Mouse (Mus musculus): Measurements from ENCODE around the gene Ms4a8a. TPM values are rescaled to one million over a fixed set of nuclear protein-coding genes. Genes with fewer than 3 reads are reported as not detected.
A peak's percentile ranks its signal among the peaks of the same experiment; 100 is the strongest.
"Not testable (repeated sequence)": the region's sequence is repeated elsewhere in the genome, so short reads cannot be mapped to it uniquely, and the experiment has no call there.

Ms4a8a gene
- under 1 TPM; 0.71 to 0.78 TPM for total RNA-seq (2021)
- long read RNA-seq, experiment 1 = 0 reads
- long read RNA-seq, experiment 2 = 0 reads

DNA sequence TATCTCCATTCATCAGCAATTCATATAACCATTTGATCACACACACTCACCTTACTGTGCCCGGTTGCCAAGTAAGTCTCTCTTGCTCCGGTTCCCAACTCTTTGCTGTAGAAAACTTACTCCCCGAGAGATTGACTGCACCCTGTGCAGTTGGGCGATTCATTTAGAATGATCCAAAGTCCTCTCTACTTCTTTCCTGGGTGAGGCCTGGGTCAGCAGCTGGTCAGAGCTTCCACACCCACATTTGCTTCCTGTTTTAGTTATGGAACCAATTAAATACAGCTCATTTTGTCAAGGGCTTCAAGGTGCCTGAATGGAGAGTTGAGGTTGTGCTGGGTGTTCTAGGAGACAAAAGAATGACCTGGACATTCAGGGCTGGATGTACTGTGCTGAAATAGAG is at the start of gene Ms4a8a:
Gene Ms4a8a, minus strand, starts transcription at position 169 of the 400 bp plus-strand sequence.
- DNase-seq = no peak
- intact Hi-C loops (cut with DNase I; ENCODE audit: low total_unique reads) = no loop called here

DNA sequence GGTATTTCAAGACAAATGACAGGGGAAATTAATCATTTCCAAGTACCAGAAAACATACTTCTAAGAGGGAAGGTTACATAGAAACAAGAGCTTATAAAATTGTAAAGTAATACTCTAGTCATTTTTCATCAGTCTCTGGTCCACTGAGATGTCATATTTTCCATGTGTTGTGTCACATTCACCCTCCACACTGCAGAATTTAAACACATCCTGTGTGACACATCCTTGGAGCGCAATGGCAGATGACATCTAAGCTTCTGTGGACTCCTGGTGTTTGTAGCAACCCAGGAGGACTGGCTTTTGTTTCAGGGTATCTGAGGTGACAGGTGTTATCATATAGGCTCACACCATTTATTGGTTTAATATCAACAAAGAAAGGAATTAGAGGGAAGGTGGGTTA is 48.8 kb upstream of the Ms4a8a start:
- DNase-seq = no peak
- intact Hi-C loops (cut with DNase I; ENCODE audit: low total_unique reads) = no loop called here

DNA sequence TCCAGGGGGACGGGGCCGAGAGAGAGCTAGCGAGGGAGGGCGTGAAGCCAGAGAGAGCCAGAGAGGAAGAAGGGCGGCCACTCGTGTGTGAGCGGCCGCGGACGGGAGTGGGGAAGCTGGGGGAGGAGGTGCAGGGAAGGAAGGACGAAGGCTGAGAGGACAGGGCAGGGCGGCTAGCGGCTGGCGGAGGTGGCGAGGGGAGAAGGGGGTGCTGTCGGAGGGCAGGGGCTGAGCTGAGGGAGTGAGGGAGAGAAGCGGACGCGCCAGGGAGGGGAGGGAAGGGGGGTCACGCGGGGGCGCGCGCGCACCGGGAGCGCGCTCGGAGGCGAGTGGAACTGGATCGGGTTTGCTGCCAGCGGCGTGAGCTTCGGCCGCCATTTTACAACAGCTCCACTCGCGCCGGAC is 40.1 kb upstream of the Ms4a8a start:
- intact Hi-C loops (cut with DNase I; ENCODE audit: low total_unique reads) = not testable (repeated sequence)
- DNase-seq = peak; percentile 8

DNA sequence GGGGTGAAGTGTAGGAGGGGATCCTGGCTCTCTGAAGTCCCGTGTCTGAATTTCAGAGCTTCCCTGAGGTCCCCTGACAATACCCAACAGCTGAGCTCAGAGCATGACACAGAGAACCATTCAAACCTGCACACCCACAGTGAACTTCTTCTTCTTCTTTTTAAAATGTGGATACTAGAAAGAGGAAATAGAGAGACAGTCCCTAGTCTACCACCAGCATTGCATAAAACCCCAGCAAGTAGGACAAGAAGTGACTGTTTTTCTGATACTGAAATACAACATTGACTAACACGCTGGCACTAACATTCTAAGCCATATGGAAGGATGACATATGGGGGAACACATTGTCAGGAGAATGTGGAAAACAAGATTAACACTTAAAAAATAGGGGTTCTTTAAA is 38.4 kb upstream of the Ms4a8a start:
- DNase-seq = no peak
- intact Hi-C loops (cut with DNase I; ENCODE audit: low total_unique reads) = no loop called here

DNA sequence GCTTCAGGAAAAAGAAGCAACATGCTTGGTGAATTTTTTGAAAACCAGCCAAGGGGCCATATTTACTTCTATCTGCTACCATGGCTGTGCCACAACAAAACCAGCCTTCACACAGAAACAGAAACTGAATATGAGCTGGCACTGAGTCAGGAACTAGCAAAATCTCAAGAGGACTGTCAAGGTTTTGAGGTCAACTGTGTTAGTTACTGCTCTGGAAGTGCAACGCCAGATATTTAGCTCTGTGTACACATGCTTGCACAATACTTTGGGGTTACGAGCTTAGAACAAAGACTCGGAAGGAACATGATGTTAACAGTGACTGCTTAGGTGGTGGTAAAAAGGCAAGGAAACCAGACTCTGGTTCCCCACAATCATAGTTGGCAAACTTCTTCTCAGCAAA is 26.8 kb upstream of the Ms4a8a start:
- no peak for DNase-seq
- intact Hi-C loops (cut with DNase I; ENCODE audit: low total_unique reads) = no loop called here

DNA sequence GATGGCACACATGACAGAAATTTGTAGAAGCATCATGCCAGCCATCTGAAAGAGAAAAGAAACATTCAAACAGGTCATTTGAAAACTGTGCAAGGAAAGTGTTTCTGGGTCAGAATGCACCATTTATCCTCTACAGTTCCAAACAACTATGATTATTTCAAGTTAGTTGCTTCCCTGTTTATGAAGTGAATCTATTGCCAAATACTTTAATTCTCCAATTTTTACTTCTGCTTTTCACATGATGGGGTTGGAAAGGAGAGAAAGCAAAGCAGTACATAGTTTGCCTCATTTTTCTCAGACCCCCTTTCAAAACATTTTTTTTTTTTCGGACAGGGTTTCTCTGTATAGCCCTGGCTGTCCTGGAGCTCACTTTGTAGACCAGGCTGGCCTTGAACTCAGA is 21.0 kb upstream of the Ms4a8a start:
- no peak for DNase-seq
- intact Hi-C loops (cut with DNase I; ENCODE audit: low total_unique reads) = no loop called here

DNA sequence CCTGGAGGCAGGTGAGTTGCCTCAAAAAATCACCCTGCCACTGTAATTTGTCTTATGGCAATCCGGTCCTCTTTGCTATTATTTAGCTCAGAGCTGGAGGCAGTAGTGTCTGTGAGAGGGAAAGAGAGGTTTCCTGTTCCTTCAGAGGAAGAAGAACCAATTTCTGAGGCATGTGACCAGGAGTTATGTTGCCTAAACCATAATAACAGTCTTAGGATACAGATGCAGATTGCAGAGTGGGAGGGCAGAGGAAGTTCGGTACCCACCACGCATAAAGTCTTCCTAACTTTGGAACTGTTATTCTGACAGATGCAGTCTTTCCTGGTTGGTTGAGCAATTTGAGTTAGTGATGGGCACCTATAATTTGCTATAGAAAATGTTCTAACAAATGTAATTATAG is 17.5 kb upstream of the Ms4a8a start:
- intact Hi-C loops (cut with DNase I; ENCODE audit: low total_unique reads) = no loop called here
- DNase-seq = no peak

DNA sequence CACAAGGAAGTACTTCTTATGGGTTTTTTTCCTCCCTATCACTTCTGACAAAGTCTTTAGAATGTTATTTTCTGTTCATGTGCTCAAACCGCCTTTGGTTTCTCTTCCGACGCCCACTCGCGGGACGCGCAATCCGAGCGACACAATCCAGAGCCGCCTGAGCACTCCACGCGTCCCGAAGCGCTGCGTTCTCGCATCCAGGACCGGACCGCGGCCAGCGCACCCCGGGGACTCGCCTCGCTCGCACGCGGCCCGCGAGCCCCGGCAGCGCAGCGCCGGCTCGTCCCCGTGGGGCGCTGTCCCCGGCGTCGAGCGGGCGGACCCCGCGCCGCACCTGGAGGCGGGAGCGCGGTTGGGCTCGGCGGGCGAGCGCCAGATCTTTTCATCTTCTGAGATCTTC is 11.2 kb upstream of the Ms4a8a start:
- DNase-seq; intact Hi-C loops (cut with DNase I; ENCODE audit: low total_unique reads): not testable (repeated sequence)

DNA sequence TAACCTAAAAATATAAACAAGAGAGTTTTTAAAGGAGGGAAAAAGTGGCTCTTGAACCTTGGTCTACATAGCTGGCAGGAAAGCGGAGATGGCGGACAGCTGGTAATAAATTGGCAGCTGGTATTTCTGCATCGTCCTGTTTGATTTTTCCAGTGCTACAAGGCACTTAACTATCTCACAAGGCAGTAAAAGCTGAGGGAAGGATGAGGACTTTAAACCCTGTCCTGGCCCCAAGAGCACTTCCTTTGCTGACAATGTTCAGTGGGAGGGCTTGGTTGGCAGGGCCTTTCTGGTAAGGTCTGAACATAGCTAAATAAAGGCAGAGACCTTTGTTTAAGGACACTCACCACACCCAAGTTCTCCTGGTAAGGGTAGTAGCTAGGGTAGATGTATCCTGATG is 10.5 kb downstream of the Ms4a8a start:
- intact Hi-C loops (cut with DNase I; ENCODE audit: low total_unique reads) = no loop called here
- DNase-seq = no peak

DNA sequence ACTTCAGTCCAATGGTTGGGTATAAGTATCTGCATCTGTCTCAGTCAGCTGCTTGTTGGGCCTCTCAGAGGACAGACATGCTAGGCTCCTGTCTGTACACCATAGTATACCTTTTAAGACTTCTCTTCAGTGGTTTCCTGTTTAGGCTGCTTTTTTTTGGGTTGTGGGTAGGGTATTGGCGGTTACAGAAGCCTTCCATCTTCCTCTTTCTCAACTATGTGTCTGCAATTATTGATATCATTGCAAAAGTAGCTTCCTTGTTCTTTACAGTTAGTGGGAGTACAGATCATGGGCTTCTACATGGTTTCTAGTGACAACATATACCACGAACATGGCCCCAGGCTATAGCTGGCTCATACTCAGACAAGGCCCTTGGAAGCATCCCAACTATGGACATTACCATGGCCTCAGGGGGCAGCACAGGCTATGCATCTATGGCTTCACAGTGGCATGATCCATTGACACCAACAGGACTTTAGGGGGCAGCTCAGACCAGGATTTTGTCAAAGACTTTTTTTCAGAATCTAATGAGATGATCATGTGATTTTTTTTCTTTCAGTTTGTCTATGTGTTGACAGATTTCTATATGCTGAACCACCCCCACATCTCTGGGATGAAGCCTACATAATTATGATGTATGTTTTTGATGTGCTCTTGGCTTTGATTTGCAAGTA is 15.6 kb downstream of the Ms4a8a start:
- DNase-seq = no peak
- intact Hi-C loops (cut with DNase I; ENCODE audit: low total_unique reads) = no loop called here

DNA sequence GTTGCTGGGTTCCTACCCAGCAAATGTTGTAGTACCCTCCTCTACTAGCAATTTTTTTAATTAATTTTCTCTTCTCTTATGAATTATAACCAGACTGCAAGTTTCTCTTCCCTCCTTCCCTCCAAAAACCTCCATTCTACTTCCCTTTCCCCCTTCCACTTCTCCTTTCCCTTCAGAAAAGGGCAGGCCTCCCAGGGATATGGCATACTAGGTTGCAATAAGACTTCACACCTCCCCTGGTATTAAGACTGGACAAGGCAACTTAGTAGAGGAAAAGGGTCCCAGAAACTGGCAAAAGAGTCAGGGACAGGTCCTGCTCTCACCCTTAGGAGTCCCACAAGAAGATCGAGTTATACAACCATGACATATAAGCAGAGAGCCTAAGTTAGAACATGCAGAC is 20.0 kb downstream of the Ms4a8a start:
- DNase-seq = no peak
- intact Hi-C loops (cut with DNase I; ENCODE audit: low total_unique reads) = no loop called here

DNA sequence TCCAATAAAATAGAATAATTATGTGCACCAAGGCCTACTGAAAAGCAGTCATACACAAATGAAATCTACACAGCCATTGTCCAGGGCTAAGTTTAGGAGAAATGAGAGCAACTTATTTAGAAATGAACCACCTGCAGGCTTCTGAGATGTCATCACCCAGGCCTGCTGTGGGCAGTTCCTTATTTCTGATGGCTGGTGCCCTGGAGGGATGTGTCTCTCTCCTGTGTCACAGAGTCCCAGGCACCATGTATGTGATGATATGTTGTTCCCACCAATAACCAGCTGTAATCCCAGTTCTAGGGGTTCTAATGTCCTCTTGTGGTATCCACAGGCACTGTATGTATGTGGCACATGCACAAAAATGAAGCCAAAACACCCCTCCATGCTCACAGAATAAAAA is 20.9 kb downstream of the Ms4a8a start:
- DNase-seq = no peak
- intact Hi-C loops (cut with DNase I; ENCODE audit: low total_unique reads) = no loop called here

DNA sequence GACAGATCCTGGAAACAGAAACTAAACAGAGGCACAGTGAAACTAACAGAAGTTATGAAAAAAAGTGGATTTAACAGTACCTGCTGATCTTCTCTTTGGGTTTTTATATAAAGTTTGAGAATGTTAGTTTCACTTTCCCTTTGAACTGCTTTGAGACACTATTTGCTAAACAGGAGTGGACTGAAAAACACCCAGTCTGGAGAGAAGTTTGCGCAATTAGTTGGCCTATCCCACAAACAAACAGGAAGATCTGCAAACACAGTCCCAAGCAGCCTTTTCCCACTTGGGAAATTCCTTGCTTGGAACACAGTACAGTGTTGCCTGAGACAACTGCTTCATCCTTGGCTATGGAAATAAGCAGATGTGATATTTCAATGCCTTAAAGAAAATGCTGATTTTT is 25.2 kb downstream of the Ms4a8a start:
- DNase-seq; intact Hi-C loops (cut with DNase I; ENCODE audit: low total_unique reads): not testable (repeated sequence)

DNA sequence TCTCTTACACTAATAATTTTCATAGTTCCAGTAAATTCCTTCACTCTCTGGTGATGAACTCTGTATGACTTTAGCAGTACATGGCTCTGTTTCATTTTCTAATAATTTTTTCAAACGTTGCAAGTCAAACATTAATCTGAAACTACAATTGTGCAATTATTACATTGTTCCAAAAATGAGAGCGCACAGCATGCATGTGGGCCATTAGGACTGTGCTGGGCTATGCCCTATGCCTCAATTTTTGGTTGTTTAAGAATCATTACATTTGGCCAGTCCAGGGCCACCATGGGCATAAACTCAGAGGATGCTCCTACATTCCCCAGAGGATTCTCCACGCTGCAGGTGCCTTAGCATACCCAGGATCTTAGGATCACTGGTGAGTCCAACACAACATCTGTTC is 27.6 kb downstream of the Ms4a8a start:
- intact Hi-C loops (cut with DNase I; ENCODE audit: low total_unique reads) = no loop called here
- DNase-seq = no peak

DNA sequence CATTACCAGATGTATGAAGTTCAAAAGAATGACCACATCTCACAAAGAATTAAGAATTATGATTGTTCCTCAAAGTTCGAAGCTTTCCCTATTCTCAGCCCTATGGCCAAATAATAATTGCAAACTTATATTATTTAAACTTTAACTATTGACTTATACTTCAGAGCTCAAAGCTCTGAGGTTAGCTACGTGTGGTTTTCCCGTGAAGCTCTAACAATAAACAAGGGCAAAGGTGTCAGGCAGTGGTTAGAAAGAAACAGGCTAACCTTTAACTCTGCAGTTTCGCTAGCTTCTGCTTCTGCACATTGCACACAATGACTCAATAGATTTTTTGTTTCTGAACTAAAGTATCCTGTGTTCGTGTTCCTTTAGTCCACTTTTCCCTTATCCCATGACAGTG is 28.0 kb downstream of the Ms4a8a start:
- intact Hi-C loops (cut with DNase I; ENCODE audit: low total_unique reads) = no loop called here
- no peak for DNase-seq

DNA sequence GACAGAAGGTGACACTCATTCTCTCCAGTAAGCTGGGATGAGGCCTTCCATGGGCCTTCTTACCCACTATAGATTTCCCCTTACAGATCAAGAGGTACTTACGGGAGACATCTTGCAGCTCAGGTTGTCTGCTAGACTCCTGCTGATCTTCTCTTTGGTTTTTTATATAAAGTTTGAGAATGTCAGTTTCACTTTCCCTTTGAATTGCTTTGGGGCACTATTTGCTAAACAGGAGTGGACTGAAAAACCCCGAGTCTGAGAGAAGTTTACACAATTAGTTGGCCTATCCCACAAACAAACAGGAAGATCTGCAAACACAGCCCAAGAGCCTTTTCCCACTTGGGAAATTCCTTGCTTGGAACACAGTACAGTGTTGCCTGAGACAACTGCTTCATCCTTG is 30.6 kb downstream of the Ms4a8a start:
- intact Hi-C loops (cut with DNase I; ENCODE audit: low total_unique reads) = no loop called here
- no peak for DNase-seq

DNA sequence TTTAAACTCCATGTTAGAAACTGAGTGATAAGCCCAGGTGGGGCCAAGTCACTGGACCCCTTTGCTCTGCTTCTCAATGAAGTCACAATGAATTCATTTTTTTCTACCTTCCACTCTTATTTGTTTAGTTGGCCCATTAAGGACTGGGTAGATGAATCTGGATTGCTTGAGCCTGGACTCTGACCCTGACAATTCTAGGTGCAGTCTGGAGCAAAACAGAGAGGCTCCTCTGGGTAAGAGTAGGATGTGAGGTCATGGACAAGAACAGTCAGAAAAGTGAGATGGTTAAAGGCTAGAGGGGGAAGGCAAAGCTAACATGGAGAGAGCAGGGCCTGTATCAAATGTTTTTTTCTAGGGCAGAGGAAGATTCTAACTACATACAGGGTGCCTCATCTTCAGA is 31.5 kb downstream of the Ms4a8a start:
- intact Hi-C loops (cut with DNase I; ENCODE audit: low total_unique reads) = no loop called here
- DNase-seq = no peak

DNA sequence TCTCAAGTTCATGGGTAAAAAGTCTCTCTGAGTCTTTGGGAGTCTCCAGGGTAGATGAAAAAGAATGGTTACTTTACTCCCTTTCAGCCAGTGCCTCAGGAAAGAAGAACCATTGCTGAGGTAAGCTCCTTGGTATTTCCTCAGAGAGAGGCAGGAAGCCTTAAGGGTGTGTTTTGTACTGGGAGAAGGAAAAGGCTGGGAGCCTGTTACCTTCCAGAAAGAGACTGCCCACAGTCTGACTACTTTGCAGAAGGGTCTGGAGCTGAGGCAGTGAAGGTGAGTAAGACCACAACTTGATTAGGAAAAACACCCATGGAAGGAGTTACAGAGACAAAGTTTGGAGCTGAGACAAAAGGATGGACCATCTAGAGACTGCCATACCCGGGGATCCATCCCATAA is 32.4 kb downstream of the Ms4a8a start:
- DNase-seq = no peak
- intact Hi-C loops (cut with DNase I; ENCODE audit: low total_unique reads) = no loop called here

DNA sequence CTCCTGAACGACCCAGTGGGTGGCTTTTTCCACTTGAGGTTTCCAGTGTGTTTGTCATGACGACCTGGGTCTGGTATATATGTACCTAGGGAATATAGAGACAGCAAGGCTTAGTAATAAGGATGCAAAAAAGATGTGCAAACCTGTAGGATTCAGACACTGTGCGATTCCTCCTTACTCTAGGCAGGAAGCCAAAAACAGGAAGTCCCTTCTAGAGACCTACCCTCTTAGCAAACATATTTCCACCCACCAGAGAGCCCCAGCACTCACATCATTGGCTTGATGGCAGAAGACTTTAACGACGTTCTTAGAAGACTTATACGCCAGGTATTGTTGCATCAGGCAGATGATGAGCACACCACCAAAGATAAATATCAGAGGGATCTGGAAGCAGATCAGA is 32.9 kb downstream of the Ms4a8a start:
- intact Hi-C loops (cut with DNase I; ENCODE audit: low total_unique reads) = no loop called here
- no peak for DNase-seq

DNA sequence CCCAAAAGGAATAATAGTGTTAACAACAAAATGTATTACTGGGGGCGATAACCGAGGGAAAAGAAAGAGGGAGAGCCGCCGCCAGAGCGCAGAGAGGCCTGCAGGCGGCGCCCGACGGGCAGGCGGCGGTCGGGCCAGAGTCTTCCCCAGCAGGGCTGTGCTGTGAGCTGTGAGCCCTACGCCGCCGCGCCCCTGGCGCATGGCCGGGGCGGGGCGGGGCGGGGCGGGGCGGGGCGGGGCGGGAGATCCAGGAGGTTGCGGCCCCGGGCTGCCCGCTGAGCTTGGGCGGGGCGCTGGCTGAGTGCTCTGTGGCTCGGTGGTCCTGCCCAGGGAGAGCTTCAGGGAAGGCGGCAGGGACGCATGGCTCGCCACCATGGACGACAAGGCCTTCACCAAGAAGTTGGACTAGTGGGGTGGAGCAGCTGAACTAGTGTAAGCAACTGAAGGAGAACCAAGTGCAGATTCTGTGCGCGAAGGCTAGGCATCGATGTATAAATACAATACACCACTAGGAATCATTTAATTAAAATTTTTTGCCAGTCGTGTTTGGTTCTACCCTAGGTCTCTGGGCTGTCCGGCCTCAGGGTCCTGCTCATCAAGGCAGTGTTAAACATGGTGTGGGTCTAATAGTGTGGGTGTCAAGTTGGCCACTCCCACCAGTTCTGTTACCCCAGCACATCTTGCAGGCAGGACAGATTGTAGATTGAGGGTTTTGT is 35.7 kb downstream of the Ms4a8a start:
- intact Hi-C loops (cut with DNase I; ENCODE audit: low total_unique reads) = no loop called here
- DNase-seq = peak; percentile 74

DNA sequence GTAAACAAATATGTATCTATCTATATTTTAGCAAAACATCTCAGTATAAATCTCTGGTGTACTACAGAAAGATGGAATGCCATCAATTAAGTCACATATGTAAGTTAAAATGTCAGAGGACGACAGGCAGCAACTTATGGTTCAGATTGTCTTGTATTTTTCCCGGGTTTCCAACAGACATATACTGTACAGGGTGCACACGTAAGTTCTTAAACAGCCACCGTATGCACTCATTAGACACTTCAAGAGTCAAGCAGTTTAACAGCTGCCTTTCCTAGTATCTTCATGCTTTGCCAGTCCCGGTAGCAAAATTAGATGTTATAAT is 36.3 kb downstream of the Ms4a8a start:
- intact Hi-C loops (cut with DNase I; ENCODE audit: low total_unique reads) = no loop called here
- no peak for DNase-seq

DNA sequence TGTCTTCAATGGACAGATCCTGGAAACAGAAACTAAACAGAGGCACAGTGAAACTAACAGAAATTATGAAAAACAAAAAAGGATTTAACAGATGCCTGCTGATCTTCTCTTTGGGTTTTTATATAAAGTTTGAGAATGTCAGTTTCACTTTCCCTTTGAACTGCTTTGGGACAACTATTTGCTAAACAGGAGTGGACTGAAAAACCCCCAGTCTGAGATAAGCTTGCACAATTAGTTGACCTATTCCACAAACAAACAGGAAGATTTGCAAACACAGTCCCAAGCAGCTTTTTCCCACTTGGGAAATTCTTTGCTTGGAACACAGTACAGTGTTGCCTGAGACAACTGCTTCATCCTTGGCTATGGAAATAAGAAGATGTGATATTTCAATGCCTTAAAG is 43.3 kb downstream of the Ms4a8a start:
- intact Hi-C loops (cut with DNase I; ENCODE audit: low total_unique reads) = no loop called here
- DNase-seq = no peak

All from gastrocnemius, postnatal 14 days (tissue).